Mouse (Mus musculus) kidney, postnatal 14 days (tissue): ENCODE data around the gene AI661453.

Experiments
- DNase-seq: peaks from one replicate; pipeline ENCODE4 v3.0.0; 2022; ENCODE audit warnings: mixed read lengths

AI661453 gene

DNA sequence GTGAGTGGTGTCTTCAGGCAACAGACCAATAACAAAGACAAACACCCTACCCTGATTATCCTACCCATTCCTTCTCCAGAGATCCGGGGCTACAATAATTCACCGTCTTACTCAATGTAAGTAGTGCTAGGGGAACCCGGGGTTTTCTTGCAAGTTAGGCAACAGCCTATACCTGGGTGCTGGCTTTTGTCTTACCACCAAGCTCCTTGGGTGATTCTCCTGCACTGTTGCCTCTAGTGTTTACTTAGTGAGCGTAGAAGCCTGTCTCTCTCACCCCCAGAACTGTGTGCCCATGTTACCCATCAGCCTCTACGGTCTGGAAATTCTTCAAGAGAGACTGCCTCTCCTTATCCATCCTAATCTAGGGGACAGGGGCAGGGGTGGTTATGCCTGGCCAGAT lies 67.8 kb downstream of the AI661453 start:
- DNase-seq = no peak

DNA sequence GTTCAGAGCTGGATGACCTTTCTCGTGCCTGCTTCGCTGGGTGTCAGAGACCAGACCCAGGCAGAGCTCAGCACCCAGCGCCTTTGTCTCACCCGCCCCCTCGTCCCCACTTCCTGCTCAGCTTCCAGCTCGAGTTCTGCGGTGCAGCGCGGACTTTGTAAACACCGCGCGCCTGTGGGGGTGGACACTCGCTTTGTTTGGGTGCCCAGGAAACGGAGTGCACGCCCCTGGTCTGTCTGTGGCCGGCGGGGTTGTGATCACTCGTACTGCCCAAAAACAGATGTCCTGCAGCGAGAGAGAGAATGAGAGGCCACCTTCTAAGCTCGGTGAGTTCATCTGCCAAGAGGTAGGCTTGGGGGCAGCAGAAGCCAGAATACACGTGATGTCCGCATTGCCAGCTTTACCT lies 68.5 kb downstream of the AI661453 start, which contains the start of gene Ccnd3:
Gene Ccnd3 (plus strand): TSS at position 111 of the 406 bp plus-strand sequence.
- peak; percentile 85 for DNase-seq

DNA sequence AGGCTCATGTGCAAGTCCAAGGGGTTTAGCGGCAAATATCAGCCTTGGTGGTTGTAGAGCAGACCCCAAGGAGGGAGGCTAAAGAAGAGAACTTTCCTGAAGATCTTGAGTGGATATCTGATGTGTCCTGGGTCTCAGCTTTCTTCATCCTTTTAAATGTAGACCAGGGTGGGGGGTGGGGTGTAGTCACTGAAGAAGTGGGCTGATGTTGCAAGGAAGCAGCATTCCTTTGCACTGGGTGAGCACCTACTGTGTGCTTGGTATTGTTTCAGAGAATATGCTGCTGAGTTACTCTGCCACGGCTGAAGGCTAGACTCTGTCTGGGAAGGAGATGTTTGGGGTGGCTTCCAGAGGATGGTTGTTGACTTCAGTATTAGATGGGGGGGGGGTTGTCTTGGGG lies 69.2 kb downstream of the AI661453 start:
- DNase-seq = no peak

GRCm38 (mm10) chr17:47506042-47506441 lies 69.6 kb downstream of the AI661453 start:
- DNase-seq = no peak

- no peak for DNase-seq
These were observed 70.3 kb downstream of the AI661453 start for GRCm38 (mm10) chr17:47506697-47507096.

- no peak for DNase-seq
These were observed 71.1 kb downstream of the AI661453 start for GRCm38 (mm10) chr17:47507523-47507922.

DNA sequence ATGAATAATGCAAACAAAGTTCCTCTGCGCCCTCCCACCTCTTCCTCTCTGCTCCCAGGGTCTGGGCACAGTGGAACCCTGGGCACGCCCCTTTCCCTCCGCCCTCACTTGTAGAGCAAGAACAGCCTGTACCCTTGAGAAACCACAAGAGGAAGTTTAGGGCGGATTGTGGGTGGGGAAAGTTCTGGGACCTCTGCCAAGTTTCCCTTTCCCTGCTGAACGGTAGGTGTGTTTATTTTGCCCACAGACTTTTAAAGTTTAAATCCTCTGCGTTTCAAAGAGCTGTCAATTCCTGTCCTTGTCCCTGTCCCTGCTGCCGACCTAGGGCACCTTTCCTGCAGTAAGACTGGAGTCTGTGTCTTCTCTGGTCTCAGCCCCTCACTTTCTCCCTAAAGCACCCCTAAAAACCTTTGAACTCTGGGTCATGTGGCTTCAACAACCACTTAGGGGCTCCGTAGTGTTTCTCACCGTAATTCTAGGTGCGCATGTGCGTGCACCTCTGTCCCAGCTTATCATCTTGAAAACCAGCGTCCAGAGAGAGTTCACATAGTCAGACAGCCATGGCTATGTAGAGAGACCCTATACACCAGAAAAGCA lies 71.7 kb downstream of the AI661453 start:
- peak; percentile 98 for DNase-seq

DNA sequence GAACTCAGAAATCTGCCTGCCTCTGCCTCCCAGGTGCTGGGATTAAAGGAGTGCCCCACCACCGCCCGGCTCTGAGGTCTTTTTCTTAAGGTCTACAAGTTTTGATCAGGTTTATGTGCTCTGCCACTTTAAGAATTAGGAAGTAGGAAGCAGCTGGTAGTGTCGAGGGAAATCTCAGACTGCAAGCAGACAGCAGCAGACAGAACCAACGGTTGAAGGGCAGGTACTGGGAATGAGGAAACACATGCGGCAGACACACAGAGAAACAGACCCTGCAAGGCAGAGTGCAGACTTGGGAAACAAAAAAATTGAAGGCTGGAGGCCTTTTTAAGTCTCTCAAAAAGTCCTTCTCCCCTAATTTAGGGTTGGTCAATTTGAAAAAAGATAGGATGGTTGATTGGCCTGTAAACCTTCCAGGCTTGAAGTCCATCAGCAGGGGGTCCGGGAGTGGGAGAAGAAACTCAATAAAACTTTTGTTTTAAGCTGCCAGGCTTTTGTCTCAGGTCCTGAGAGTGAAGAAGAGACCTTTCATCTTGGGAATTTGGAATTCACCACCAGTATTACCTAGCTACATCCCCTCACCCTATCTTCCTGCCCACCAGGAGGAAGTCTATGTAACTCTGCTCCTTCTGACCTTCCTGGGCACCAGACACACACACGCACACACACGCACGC lies 72.8 kb downstream of the AI661453 start:
- no peak for DNase-seq

- peak; percentile 99 for DNase-seq
These were observed 75.0 kb downstream of the AI661453 start for GRCm38 (mm10) chr17:47511111-47512020.

- DNase-seq = no peak
These were observed 76.8 kb downstream of the AI661453 start for GRCm38 (mm10) chr17:47512956-47513775.

GRCm38 (mm10) chr17:47515180-47515844 lies 78.9 kb downstream of the AI661453 start:
- DNase-seq = no peak

DNA sequence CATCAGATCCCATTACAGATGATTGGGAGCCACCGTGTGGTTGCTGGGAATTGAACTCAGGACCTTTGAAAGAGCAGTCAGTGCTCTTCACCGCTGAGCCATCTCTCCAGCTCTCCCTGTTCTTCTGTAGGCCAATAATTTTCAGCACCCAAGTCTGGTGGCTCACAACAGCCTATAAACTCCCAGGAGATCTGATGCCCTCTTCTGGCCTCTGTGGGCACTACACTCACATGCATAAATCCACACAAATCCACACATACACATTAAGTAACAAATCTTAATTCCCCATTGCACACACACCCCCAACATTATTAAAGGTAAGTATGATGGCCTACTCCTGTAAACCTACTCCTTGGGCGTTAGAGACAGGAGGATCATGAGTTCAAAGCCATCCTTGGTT lies 79.8 kb downstream of the AI661453 start:
- no peak for DNase-seq

- no peak for DNase-seq
These were observed 81.8 kb downstream of the AI661453 start for GRCm38 (mm10) chr17:47518205-47518604.
